Mouse (Mus musculus) thymus, adult 2 months (tissue): ENCODE results near the gene Metrn. TPM values are rescaled to one million over a fixed set of nuclear protein-coding genes. Genes with fewer than 3 reads are reported as not detected.

Source experiments
- DNase-seq: peaks from one replicate; pipeline ENCODE4 v3.0.0; 2021
- H3K27ac ChIP-seq: fragments of 200-500 bp; 2 replicates; pipeline ENCODE4 v1.5.1; 2012; ENCODE audit warnings: low read length, control low read depth; ENCODE audit not compliant: control insufficient read depth, insufficient read depth
- H3K27me3 ChIP-seq: fragments of 200-500 bp; 2 replicates; pipeline ENCODE4 v1.6.1; 2012; ENCODE audit warnings: mild to moderate bottlenecking, low read length, moderate library complexity, mixed read lengths; ENCODE audit not compliant: control insufficient read depth, insufficient read depth
- H3K36me3 ChIP-seq: fragments of 200-500 bp; 2 replicates; pipeline ENCODE4 v1.6.1; 2012; ENCODE audit warnings: mild to moderate bottlenecking, low read length, moderate library complexity; ENCODE audit not compliant: control insufficient read depth, insufficient read depth
- H3K4me1 ChIP-seq: fragments of 200-500 bp; replicated peaks from 2 replicates; pipeline ENCODE4 v1.6.1; 2012; ENCODE audit warnings: low read length; ENCODE audit not compliant: control insufficient read depth, insufficient read depth
- H3K4me3 ChIP-seq: fragments of 200-500 bp; 2 replicates; pipeline ENCODE4 v1.5.1; 2012; ENCODE audit warnings: mild to moderate bottlenecking, low read length, control low read depth, moderate library complexity; ENCODE audit not compliant: control insufficient read depth, insufficient read depth
- CTCF ChIP-seq: fragments of 200-500 bp; IDR thresholded peaks from 2 replicates; pipeline ENCODE4 v1.5.1; 2012; ENCODE audit warnings: mild to moderate bottlenecking, control low read depth, low read length, moderate library complexity, borderline replicate concordance; ENCODE audit not compliant: control insufficient read depth, poor library complexity, insufficient read depth; ENCODE audit errors: extremely low read depth
- POLR2A ChIP-seq: fragments of 200-500 bp; IDR thresholded peaks from 2 replicates; pipeline ENCODE4 v1.6.1; 2012; ENCODE audit warnings: mild to moderate bottlenecking, low read length, control low read depth, moderate library complexity; ENCODE audit not compliant: control insufficient read depth, poor library complexity, insufficient read depth; ENCODE audit errors: extremely low read depth
- WGBS: fragments of 180-500 bp; shearing (Covaris S2); methylation state at CpG from one replicate; pipeline ENCODE4 v1.1.7; 2018; 5-methylcytosine and 5-hydroxymethylcytosine counted together
- polyA plus RNA-seq: library from polyadenylated mRNA; depleted of rRNA; stranded (reverse); fragments of >200 nt; gene quantifications from 2 replicates; pipeline ENCODE4 v1.2.3, GENCODE M21; 2012; rRNA removed

Gene Metrn
- polyA plus RNA-seq, result 171 and 243 TPM in 2 replicates

DNA sequence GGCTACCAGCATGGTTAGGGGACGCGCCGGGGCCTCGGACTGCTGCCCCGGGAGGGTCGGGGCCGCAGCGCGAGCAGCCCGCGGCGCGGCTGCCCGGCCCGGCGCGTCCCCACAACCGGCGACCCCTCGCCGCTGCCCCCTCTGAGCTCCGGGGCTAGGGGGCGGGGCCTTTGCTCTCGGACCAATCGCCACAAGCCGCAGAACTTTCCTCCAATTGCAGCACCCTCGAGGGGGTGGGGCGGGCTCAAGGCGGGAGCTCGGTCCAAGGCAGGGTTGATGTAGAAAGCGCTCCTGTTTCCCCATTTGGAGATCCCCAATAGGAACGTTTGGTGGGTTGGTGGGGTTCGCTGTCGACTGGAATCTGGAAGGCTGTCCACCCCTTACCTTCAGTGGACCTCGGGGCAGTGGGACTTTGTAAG is at the start of gene Metrn:
TSS of gene Metrn (minus strand) at position 186 of the 419 bp plus-strand sequence.
- peak within 1 kb of the TSS; percentile 95 for H3K4me3 ChIP-seq
- H3K4me1 ChIP-seq, result peaks cover 31% of the 10 kb centered on the region
- H3K27ac ChIP-seq, result no peak within 1 kb of the TSS
- H3K27me3 ChIP-seq, result no peaks in the 10 kb centered on the region
- DNase-seq, result peak; percentile 94
- H3K36me3 ChIP-seq, result no peaks in the 10 kb centered on the region
- WGBS, result under 1% methylated on average over 35 of the region's 35 CpGs
- 0 out of 2 replicates have a peak, but pooled peaks have one; percentile 35 for TF ChIP-seq CTCF
- TF ChIP-seq POLR2A, result peak; percentile 73

DNA sequence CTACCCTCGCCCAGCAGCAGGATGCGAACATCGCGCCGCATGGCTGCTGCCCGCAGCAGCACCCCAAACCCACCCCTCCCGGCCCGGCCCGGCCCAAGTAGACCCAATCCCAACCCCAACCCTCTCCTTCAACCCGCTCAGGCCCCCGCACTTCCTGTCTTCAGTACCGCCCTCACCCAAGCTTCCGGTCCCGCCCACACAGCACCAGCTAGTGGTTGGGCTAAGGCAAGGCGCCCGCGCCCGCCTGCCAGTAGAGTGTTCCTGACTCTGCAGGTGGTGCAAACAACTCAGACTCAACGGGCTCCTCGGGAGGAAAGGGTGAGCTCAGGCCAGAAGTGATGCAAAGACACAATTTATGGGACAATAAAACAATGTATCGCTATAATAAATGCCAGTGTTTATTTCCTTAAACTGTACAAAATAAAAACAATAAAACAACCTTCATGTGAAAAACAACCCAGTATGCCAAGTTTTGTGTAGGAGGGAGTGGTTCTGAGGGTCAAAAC is 47.5 kb upstream of the Metrn start, which contains the start of gene Rhot2:
TSS of gene Rhot2 (minus strand) at position 456 of the 506 bp plus-strand sequence.
- Histone ChIP-seq H3K4me1 (peaks cover 17% of the 10 kb centered on the region), H3K27ac (peak within 1 kb of the TSS; percentile 71), H3K36me3 (peaks cover 24% of the 10 kb centered on the region), H3K27me3 (no peaks in the 10 kb centered on the region), H3K4me3 (peak within 1 kb of the TSS; percentile 87)
- peak; percentile 65; the same call in 1 of the 2 replicates for TF ChIP-seq CTCF
- TF ChIP-seq POLR2A, result peak; percentile 78
- DNase-seq, result peak; percentile 97
- WGBS, result under 1% methylated on average over 21 of the region's 21 CpGs

DNA sequence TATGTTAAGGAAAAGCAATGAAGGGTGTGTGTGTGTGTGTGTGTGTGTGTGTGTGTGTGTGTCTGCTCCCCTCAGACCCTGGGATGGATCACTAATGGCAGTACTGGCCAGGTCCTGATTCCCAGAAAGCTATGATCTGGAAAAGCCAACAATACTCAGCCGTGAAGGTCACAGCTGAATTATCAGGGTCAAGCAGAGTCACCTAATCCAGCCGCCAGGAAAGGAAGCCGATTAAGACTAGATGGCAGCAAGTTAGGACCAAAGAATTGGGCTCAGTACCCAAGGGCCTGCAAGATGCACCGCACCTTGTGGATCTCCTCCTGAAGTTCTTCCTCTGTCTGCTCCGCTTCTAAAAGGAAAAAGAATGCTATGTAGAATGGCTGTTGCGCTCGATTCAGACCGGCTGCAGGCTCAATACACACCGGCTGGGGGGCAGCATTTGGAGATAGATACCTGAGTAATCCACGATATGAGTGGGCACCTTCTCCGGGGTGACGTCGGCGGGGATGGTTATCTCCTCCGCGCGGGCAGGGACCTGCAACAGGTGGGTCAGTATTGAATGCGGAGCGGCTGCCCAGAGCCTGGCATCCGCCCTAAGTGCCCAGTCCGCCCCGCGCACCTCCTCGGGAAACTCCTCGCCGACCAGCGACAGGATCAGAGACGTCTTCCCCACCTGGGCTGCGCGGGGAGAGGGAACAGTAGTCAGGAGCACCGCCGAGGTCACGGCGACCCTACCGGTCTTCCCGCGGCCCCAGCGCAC is 46.9 kb upstream of the Metrn start:
- Histone ChIP-seq H3K4me1 (peaks cover 17% of the 10 kb centered on the region), H3K4me3 (peak overlapping the region; percentile 87), H3K27ac (0 out of 2 replicates have a peak overlapping the region, but pooled peaks have one; percentile 18), H3K36me3 (peaks cover 31% of the 10 kb centered on the region), H3K27me3 (no peaks in the 10 kb centered on the region)
- no peak for TF ChIP-seq CTCF
- no peak for TF ChIP-seq POLR2A
- WGBS, result 3% methylated on average over 37 of the region's 38 CpGs
- no peak for DNase-seq

DNA sequence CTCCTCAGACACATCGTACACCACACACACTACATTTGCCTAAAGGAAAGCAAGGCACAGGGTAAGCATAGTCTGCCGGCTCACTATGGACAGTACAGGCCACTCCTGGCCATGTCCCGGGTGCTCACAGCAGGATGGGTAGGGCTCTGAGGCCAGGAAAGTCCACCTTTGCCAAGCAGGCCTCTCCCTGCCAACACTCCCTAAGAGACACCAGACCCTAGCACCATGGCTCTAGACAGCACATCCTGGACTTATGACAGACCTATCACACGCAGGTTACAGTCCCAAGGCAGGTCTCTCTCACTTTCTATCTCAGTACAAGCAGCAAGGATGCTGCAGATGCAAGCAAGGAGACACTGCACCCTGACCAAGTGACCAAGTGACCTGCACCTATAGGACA is 46.2 kb upstream of the Metrn start:
- Histone ChIP-seq H3K4me1 (peaks cover 17% of the 10 kb centered on the region), H3K36me3 (peaks cover 35% of the 10 kb centered on the region), H3K27ac (no peak overlapping the region), H3K27me3 (no peaks in the 10 kb centered on the region), H3K4me3 (no peak overlapping the region; the same call in 1 of the 2 replicates)
- DNase-seq, result no peak
- TF ChIP-seq POLR2A (no peak), CTCF (no peak)
- WGBS, result 90% methylated on average over 4 of the region's 4 CpGs

DNA sequence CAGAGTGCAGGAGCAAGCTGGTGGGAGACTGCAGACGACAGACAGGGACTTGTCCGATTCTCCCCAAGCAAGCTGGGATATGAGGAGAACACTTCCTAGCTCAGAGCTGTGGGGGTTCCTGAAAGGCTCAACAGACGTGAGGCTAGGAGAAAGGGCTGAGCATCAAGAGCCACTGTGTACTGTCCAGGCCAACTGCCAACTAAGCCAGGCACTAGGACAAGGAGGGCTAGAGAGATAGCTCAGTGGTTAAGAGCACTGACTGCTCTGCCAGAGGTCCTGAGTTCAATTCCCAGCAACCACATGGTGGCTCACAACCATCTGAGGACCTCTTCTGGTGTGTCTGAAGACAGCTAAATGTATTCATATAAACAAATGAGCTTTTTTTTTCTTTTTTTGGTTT is 45.6 kb upstream of the Metrn start:
- TF ChIP-seq POLR2A, result no peak
- no peak for TF ChIP-seq CTCF
- Histone ChIP-seq H3K27ac (no peak overlapping the region), H3K27me3 (no peaks in the 10 kb centered on the region), H3K4me3 (no peak overlapping the region), H3K4me1 (peaks cover 19% of the 10 kb centered on the region), H3K36me3 (peaks cover 36% of the 10 kb centered on the region)
- no peak for DNase-seq
- 95% methylated on average over 3 of the region's 3 CpGs for WGBS

DNA sequence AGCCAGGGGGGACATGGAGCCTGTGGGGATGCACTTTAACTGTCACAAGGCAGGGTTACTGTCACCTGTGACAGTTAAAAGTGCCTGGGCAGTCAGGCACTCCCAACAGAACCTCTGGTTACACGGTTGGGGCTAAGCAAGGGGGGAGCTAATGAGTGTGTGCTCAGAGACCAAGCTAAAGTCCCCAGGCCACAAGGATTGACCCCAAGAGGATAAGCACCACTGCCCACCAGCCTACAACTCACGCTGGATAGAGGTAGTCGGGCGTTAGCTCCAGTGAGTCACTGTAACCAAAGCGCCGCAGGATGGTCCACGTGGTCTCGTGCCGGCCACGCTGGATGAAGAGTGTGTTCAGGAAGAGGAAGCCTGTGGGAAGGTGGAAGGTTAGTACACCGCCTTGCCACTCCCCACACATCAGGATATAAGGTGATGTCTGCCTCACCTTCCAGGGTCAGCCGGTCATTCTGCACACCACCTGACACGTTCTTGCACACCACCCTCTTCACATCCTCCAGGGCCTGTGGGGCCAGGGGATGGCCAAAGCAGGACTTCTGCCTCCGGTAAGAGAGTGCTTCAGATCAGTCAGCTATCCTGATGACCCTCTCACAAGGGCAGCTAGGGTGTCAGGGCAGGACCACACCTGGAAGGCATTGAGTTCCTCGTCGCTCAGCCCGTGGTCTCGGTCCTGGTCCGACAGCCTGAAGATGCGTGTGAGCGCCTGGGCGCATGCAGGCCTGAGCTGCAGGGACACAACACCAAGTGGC is 44.4 kb upstream of the Metrn start, which contains the start of gene Gm20683:
TSS of gene Gm20683 (minus strand) at position 647 of the 764 bp plus-strand sequence.
- H3K27me3 ChIP-seq, result no peaks in the 10 kb centered on the region
- peaks cover 36% of the 10 kb centered on the region for H3K36me3 ChIP-seq
- 97% methylated on average over 22 of the region's 22 CpGs for WGBS
- no peak within 1 kb of the TSS for H3K27ac ChIP-seq
- no peak for TF ChIP-seq CTCF
- TF ChIP-seq POLR2A, result no peak
- H3K4me3 ChIP-seq, result no peak within 1 kb of the TSS
- peaks cover 31% of the 10 kb centered on the region for H3K4me1 ChIP-seq
- DNase-seq, result no peak
